Mouse (Mus musculus) kidney, postnatal 10 days (tissue): ENCODE results near the gene Jhy.
A peak's percentile ranks its signal among the peaks of the same experiment; 100 is the strongest.

ENCODE experiments used
- DNase-seq: peaks from one replicate; pipeline ENCODE4 v3.0.0; 2021; ENCODE audit warnings: mixed read lengths

Jhy gene

DNA sequence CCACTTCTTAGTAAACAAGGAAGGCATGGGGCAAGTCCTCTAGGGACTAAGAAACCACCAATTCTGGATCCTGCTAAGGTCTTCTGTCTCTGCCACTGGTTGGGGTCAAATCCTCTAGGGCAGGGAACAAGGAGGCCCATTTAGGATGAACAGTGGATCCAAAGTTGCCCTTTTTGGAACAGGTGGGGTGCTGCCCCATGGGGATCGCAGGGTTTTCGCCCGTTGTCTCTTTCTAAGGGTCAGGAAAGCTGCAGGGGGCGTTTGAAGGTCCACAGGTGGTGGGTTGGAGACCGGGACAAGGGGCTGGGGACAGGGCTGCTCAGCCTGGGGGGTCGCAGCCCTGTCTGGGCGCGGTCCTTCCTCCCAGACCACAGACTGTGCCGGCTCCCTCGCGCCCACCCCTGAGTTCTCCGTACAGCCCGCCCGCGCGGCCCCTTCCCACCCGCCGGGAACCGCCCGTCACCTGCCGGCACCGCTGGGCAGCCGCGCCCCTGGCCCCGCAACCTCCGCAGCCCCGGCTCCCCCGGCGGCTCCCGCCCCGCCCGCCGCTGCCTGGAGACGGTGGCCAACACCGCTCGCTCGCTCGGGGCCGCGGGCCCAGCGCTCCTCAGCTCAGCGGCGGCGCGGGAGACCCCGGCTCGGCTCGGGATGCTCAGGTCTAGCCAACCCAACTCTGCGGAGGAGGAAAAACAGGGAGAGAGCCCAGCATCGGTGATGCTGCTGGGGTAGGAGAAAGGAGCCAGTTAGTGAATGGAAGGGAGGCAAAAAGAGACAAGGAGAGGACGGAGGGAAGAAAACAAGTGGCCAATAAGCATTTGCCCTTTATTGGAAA lies at the start of gene Jhy:
Jhy (minus strand) TSS at position 533 of the 832 bp plus-strand sequence.
- peak; percentile 9 for DNase-seq

DNA sequence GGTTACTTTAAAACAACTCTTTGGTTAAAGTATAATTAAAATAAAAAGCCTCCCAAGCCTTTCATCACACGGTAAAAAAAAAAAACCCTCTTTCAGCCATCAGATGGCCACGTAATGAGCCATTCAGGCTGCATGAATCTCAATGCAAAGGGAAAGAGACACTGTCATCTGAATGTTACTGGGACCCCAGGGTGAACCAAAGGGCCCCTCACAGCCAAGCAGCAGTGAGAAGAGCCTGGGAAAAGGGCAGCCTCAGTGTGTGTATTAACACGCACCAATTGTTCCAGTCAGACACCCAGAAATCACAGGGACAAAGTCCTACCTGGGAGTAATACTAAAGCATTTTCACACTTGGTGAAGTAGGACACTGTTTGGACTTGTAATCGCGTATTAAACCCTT lies 48.5 kb upstream of the Jhy start:
- no peak for DNase-seq

DNA sequence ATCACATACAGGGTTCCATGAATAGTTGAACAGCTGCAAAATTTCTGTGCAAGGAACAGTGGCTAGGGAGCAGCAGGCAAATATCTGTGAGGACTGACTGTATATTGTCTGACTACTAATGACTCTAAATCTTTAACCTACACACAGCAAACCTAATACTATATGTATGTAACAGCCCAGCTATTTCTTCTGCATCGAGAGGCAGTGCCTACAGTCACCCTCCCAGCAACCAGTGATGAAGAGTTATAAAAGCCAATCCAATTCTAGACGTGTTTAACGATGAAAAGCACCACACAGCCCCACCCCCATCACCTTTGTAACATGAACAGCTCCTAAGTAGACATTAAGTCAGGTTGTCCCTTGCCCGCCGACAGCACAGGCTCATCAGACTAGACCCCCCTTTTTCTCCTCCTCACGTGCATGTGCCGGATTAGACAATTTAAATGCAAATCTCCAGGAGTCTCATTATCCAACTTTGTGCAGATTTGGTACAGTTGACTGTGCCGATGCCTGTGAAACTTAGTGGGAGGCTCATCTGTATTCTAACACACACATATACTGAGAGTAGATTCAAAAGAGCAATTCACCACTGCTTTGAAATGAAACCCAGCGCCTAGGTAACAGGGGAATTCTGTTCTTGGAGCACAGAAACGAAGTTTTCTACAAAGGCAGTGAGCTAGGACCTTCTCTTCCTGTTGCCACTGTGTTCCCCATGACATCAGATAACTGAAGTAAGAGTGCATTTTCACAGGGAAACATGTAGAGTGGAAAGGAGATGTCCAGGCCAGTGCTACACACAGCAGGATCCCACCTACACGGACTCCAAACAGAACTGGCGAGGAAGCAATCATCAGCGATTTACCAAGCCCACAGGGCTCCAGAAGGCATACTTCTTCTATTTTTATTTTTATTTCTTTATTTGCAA lies 47.9 kb upstream of the Jhy start:
- no peak for DNase-seq

DNA sequence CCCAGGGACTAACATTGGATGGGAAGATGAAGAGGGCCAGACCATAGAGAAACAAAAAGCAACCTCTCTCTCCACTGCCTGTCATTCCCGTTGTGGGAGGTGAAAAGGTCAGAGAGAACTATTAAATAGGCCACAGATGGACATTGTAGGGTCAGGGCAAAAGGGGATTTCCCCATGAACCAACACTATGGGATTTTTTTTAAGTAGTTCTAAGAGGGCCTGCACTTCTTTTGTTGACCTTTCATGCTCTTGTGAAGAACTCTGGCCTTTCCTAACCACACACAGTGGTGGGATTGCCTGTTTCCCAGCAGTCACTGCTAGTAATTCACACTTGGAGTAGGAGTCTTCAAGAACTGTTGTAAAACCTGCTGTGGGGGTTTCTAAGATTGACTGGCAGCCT lies 43.9 kb upstream of the Jhy start:
- no peak for DNase-seq

DNA sequence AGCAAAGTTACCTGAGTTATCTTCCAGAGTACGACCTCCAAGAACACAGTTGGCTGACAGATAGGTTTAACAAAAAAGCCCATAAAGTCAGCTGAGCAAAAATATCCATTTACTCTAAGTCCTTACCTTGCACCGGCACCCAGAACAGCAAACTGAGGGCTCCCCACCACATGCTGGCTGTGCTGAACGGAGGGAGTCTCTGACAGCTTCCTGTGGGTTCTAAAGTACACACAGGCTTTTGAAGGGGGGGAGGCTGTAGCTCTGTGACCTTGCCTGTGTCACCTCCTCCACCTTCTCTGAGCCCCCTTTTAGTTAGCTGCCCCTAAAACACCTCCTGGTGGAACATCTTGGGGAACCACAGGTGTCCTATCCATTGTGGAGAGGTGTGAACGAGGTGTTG lies 40.5 kb upstream of the Jhy start, which contains the start of gene Crtam:
Crtam (minus strand) TSS at position 214 of the 400 bp plus-strand sequence.
- DNase-seq, result no peak

DNA sequence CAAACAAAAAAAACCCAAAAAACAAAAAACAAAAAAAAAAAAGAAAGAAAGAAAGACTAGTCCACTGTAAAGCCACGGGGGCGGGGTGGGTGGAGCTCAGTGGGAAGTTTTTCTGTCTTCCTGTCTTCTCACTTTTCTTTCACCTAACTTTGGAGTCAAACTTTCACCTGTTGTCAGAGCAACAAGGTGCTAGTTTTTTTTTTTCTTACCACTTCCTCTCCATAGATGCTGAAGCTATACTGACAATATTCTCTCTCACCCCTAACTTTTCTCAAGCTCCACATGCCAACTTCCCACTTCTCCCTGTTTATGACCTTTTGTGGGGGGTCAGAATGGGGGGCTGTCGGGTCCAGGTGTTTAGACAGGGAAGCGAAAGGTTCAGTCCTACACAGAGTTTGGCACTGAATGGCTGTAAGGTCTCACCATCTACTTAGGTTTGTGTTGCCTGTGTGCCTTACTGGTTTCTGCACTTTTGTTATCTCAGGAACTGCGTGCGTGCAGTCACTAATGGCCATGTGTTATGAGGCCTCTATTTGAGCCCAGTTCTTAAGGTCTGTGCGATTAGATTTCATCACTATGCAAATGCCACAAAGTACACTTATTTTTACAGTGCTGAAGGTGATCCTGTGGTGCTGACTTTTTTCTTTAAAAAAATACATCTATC lies 33.3 kb upstream of the Jhy start:
- DNase-seq, result no peak

DNA sequence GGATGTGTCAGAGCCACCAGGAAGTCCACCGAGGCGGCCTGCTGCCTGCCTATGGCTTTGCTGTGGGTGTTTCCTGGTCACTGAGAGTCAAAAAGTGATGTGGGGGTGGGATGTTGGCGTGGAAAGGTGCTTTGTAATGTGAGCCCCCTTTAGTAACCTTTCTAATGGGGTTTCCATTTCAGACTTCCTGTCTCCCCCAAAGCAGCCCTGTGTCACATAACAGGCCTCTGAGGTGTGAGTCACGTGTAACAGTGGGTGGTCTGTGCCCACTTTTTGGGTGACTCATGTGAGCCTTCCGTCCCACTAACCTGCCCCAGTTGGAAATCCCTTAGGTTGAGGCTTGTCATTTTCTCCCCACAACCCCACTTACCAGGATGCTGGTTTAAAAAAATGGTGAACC lies 30.2 kb upstream of the Jhy start:
- DNase-seq, result no peak

DNA sequence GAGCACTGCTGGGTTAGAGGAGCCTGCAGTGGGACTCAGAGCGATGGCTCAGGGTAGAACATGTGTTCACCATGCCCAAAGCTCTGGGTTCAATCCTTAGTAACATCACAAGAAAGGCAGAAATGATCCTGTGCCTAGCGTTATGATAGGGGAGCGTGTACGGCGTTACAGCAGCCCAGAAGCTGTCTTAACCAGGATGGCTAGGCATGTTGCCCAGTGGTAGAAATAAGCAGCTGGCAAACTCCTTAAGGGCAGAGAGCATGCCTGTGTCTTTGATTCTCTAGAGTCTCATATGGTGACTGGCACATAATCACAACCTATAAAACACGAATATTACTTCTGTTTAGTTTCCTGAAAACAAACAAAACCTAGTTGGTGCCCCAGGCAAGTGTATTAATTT lies 27.6 kb upstream of the Jhy start:
- no peak for DNase-seq

DNA sequence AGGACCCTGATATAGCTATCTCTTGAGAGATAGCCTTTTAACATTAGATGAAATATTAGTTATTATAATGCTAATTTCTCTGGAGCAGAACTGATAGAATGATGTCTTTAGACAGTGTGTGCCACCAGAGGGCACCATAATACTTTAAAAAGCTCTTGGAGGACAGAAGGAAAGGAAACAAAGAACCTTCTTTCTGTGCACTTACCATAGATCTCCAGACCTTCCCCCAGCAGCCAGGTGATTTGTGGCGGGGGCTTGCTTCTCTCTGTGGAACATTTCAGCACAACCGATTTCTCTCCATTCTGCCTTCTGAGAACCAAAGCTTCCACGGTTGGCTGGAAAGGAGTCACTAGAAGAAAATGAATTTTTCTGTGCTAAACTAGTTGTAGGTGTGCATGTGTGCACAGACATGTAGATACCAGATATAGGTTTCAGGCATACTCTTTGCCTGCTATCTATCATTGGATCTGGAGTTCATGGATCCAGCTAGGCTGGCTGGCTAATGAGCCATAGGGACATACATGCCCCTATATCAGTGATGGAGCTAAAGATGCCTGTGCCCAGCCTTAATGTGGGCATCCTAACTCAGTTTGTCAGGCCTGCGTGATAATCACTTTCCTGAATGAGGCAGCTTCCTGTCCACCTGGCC lies 26.1 kb upstream of the Jhy start:
- DNase-seq, result peak; percentile 75

DNA sequence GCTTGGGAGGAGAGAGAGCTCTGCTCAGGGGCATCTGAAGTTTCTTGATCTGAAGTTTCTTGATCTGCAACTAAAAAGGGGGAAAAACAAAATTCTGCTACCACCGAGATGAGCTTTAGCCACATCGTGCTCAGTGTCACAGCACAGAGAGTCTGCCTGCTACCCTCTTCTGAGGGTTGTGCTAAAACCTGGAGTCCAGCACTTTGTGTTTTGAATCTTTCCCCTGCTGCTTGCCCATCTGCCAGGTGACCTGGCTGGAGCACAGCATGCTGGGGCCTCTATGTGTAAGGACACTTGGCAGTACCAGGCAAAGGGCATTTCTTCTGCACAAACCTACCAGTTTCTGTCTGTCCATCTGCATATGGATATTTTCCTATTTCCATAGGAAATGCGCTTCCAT lies 20.4 kb upstream of the Jhy start:
- DNase-seq, result no peak

DNA sequence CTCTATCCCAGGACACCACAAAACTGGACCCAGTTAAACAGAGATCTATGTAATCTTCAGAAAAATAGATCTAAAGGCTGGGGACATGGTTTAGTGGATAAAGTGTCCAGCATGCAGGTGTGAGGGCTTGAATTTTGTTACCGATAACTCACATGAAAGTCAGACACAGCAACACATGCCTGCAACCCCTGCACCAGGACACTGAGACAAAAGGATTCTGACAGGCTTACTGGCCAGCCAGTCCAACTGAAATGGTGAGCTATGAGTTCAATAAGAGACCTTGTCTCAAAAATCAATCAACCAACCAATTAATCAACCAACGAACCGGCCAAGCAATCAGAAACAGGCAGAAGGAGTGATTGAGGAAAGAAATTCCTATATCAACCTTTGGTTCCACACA lies 19.8 kb upstream of the Jhy start:
- DNase-seq, result no peak

DNA sequence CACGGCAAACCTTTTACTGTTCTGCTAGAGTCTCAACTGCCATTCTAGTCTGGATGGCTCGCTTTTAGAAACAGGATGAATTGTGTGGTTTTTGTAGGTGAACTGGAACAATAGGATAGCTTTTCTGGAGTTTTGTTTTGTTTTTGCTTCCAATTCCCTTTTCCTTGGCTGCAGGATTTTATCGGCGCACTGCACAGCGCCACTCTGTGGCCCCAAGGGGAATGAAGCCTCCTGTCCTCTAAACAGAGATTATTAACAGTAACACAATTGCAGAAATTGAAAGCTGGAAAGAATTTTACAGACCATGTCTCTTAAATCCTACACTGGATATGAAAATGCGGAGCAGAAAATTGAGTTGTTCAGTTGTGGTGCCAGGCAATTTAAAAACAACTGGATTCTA lies 18.6 kb upstream of the Jhy start:
- peak; percentile 51 for DNase-seq

DNA sequence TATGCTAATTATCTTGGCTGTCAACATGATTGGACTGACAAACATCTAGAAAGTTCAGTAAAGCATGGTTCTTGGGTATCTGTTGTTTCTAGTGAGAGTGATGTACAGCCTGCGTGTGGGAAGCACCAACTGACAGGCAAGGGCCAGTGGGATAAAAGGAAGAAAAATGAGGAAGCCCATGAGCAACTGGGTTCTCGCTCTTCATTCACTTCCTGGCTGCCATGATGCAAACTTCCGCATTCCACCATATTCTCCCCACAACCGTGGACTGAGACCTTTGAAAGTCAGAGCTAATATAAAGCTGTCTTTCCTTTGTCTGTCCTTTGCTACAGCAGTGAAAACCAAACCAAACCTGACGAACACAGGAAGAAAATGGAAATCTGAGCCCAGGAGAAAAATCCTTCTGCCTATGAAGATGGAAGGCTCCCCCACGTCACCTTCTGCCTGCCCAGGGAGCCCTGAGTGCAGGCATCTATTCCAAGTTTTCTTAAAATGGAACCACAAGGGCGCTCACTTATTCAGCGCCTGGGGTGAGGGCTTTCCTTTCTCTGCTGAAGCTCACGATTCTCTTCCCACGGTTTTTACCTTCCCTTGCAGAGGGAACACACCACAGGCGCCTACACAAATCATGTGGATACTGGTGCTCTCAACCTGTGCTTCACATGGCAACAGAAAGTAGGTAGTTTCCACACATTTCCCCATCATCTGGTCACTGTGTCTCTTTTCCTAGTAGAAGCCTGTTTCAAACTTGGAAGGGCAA lies 10.3 kb upstream of the Jhy start:
- DNase-seq, result no peak

DNA sequence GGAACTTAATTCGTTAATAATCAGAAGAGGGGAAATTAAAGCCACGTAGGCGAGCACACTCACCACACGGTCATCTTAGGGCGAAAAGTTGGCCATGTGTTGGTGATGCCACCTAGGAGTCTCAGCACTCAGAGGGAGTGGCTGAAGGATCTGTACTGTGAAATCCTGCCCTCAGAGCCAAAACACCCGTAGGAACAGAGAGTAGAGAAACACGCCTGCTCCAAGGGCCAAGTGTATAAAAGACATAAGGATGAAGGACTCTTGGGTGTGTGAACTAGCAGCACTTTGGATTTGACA lies 448 bp upstream of the Jhy start:
- no peak for DNase-seq

DNA sequence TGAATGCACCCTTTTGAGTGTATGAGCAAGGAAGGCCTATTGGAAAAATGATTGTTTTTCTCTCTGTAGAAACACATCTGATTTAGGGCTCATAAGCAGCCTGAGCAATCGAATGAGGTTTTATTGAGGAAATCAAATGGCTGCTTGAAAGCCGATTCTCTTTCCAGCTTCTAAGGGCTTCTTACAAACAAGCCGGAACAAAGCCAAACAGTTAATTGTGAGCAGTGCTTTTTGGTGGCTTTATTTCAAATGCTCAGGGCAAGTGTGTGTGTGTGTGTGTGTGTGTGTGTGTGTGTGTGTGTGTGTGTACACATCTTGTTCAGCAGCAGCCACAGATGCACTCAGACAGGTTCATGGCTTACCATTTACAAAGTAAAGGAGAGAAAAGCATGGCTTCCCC lies 2.5 kb downstream of the Jhy start:
- DNase-seq, result no peak

DNA sequence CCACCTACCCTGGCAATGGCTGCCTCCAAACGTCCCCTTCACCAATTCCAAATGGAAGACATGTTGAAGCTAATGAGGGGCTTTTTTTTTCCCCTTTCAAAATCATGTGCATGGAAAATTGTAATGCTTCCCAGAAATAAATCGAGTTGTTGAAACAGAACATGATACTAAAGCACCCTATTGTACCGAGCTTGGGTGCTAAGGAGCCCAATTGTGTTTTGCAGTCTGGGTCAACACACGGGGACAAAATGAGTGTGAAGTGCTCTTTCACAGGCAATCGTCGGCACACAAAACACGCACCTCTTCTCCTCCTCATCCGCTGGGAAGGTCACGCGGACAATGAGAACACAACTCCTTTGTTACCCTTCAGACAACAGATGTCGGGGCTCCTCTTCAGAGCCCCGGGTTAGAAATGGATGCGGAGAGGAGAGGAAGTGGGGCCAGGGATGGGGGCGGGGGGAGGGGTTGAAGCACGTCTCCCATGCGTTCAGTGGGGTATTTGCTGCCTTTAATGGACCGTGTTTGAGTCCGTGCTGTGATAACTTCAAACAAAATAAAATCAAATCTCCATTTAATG lies 14.8 kb downstream of the Jhy start:
- DNase-seq, result no peak

DNA sequence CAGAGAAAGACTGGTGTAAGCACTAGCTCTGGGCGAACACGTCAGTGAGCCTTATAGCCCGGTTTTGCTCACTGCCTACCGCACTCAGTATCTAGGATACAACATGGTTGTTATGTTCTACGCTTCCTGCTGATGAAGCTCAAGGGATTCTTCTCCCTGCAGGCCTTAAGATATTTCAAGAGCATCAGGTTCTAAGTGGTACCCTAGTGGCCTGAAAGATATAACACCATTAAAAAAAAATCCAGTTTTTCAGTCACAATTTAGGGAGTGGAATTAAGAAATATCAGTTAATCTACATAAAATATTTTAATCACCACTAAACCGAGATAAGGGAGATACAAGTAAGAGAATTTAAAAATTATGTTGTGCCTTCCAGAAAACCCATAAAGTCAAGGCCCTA lies 15.4 kb downstream of the Jhy start:
- no peak for DNase-seq

DNA sequence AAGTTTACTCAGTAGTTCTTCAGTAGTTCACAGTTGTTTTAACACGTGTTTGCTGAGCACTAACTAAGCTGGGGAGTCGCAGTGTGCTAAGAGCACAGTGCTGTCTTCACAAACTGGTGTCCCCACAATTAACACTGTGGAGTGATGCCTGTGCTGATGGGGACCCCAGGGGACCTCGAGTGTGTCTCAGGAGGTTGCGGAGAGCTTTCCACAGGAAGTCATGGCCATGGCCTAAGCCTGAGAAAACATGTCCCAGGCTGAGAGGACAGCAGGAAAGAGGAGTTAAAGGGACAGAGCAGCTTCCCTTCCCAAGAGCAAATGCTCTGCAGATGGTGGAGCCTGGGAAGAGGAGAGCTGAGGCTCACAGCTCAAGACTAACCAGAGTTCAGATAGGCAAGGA lies 16.8 kb downstream of the Jhy start:
- DNase-seq, result peak; percentile 46

DNA sequence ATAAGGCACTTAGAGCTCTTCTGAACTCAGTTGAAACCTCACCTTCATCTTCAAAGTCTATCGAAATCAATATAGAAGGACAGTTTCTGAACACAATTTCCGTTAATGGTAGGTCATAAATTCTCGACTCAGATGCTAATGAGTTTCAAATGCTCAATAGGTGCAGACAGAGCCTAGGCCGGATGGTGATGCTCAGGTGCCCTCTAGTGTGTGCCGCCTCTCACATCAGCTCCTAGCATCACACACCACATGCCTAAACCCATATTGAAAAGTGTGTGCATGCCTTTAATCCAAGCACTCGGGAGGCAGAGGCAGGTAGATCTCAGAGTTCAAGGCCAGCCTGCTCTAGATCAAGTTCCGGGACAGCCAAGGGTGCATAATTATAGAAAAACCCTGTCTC lies 26.5 kb downstream of the Jhy start:
- peak; percentile 26 for DNase-seq

DNA sequence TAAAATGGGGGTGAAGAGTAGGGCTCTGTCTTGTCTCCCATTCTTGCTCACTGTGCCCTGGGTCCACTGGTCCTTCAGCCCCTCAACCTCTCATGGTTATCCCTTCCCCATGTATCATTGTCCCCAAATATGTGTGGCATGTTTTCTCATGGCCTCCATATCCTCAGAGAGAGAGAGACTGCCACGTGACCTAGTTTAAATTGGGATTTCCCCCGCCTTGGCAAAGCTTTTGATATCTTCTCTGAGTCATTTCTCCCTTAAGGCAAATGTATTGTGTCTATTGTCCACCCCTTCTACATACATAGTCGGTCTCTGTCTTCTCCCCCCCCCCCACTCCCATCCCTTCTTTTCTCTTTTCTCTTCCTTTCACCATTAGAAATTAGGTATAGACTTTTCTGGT lies 30.6 kb downstream of the Jhy start:
- DNase-seq, result no peak

DNA sequence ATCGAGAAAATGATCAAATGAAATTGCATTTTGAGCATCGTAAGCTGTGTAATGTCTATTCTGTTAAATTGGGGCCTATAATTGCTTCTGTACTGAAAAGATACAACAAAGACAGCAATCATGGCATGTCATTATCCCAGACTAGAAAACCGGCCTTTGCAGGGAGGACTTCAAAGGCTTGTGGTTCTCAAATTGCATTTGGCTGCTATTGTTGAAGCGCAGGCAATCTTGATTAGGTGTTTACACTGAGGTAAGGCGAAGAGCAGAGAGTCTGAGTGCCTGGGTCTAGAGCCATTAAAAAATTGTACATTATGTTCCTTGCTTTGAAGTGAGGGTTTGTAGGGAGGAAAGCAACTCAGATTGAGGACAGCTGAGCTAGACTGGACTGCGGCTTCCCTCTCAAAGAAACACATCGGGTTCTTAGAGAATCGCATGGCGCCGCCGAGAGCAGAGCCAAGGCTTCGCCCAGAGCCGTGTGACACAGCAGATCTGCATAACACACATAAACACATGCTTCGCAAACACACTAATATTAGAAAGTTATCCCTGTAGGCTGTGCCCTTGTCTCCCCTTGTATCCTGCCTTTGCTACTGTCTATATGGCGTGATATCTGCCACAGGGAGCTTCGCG lies 36.5 kb downstream of the Jhy start:
- DNase-seq, result no peak
